Mouse (Mus musculus) skeletal muscle tissue, adult 2 months (tissue): Measurements from ENCODE around the gene Pdk2.

Experiments used
- DNase-seq: peaks from one replicate; pipeline ENCODE4 v3.0.0-alpha.2; 2012; ENCODE audit warnings: low read depth, low spot score

Gene Pdk2

GRCm38 (mm10) chr11:94988780-94989561 lies 52.2 kb downstream of the Pdk2 start:
- DNase-seq, result peak; percentile 76

GRCm38 (mm10) chr11:94987851-94988250 lies 53.3 kb downstream of the Pdk2 start:
- DNase-seq, result no peak

GRCm38 (mm10) chr11:94987341-94987740 lies 53.8 kb downstream of the Pdk2 start:
- DNase-seq, result no peak

GRCm38 (mm10) chr11:94986435-94986834 lies 54.7 kb downstream of the Pdk2 start:
- no peak for DNase-seq

- DNase-seq, result no peak
Measured at GRCm38 (mm10) chr11:94985822-94986221, 55.3 kb downstream of the Pdk2 start.

GRCm38 (mm10) chr11:94985140-94985539 lies 56.0 kb downstream of the Pdk2 start:
- no peak for DNase-seq

- DNase-seq, result no peak
Measured at GRCm38 (mm10) chr11:94979462-94980179, 61.5 kb downstream of the Pdk2 start.

GRCm38 (mm10) chr11:94978947-94979346 lies 62.2 kb downstream of the Pdk2 start:
- DNase-seq, result peak; percentile 96

GRCm38 (mm10) chr11:94978178-94978915 lies 62.8 kb downstream of the Pdk2 start:
- DNase-seq, result no peak
